Mouse (Mus musculus) olfactory bulb, adult 2 months (tissue): ENCODE measurements around the gene Trim13. TPM values are rescaled to one million over a fixed set of nuclear protein-coding genes. Genes with fewer than 3 reads are reported as not detected.
"Not testable (repeated sequence)": the region's sequence is repeated elsewhere in the genome, so short reads cannot be mapped to it uniquely, and the experiment has no call there.

Experiments used
- H3K27ac ChIP-seq: fragments of 200-500 bp; 2 replicates; pipeline ENCODE4 v1.5.1; 2012; ENCODE audit warnings: low read depth, low read length; ENCODE audit not compliant: insufficient read depth
- H3K4me1 ChIP-seq: fragments of 200-500 bp; 2 replicates; pipeline ENCODE4 v1.6.1; 2012; ENCODE audit warnings: low read length; ENCODE audit not compliant: control insufficient read depth, insufficient read depth
- H3K4me3 ChIP-seq: fragments of 200-500 bp; 2 replicates; pipeline ENCODE4 v1.5.1; 2012; ENCODE audit warnings: mild to moderate bottlenecking, low read depth, low read length, moderate library complexity; ENCODE audit not compliant: insufficient read depth
- CTCF ChIP-seq: fragments of 200-500 bp; IDR thresholded peaks from 2 replicates; pipeline ENCODE4 v1.5.1; 2012; ENCODE audit warnings: low read depth, mild to moderate bottlenecking, low read length, moderate library complexity; ENCODE audit not compliant: insufficient read depth
- POLR2A ChIP-seq: fragments of 200-500 bp; IDR thresholded peaks from 2 replicates; pipeline ENCODE4 v1.6.1; 2012; ENCODE audit warnings: mild to moderate bottlenecking, low read depth, low read length, moderate library complexity; ENCODE audit not compliant: insufficient read depth
- WGBS: fragments of 180-500 bp; shearing (Covaris S2); methylation state at CpG from one replicate; pipeline ENCODE4 v1.1.7; 2018; 5-methylcytosine and 5-hydroxymethylcytosine counted together
- polyA plus RNA-seq: library from polyadenylated mRNA; stranded (reverse); fragments of >200 nt; gene quantifications from 2 replicates; pipeline ENCODE4 v1.2.4, GENCODE M21; 2012; ENCODE audit warnings: low replicate concordance; ENCODE audit not compliant: missing spikeins, insufficient read depth, insufficient read length

Gene Trim13
- polyA plus RNA-seq, 1 experiment: not detected

DNA sequence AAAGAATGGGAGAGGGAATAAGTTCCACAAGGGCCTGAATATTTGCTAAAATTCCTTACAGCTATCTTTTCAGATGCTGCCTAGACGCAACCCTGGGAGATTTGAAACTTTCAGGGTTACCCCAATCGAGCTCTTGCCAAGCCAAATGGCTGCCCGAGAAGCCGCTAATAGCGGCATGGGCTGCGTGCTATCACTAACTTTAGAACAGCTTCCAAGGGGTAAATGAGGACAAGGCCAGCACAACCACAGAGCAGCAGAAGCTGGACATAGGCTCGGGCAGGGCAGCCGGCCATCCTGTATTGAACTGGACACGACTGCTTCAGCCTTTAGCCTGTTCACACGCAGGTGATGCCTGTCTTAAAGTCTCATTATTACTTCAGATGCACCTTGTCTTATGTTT lies 23.0 kb upstream of the Trim13 start:
- Histone ChIP-seq H3K27ac (no peak overlapping the region), H3K4me3 (no peak overlapping the region), H3K4me1 (no peaks in the 10 kb centered on the region)
- TF ChIP-seq CTCF: no peak
- no peak for TF ChIP-seq POLR2A
- 70% methylated on average over 10 of the region's 10 CpGs for WGBS

DNA sequence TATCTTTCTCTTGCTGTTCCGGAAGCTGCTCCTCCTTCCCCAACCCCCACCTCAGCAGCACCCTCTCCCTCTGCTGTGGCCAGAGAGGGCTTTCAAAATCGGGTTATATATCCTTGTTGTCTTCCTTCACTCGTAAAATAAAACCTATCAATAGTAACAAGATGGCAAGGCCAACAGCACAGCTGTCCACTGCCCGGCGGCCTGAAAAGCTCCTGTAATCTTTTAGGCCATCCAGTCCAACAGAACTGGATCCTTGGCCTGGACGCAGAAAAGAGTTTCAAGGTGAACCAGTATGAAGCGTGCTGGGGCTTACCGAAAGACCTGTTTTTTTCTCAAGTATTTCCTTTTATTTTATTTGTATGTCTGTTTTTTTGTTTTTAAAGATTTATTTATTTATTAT lies 22.1 kb upstream of the Trim13 start:
- Histone ChIP-seq H3K4me1 (no peaks in the 10 kb centered on the region), H3K4me3 (no peak overlapping the region), H3K27ac (no peak overlapping the region)
- 95% methylated on average over 8 of the region's 8 CpGs for WGBS
- TF ChIP-seq POLR2A (no peak), CTCF (no peak)

GRCm38 (mm10) chr14:61589288-61590065 lies 8.6 kb upstream of the Trim13 start:
- H3K4me3 ChIP-seq: no peak overlapping the region
- TF ChIP-seq POLR2A (no peak), CTCF (no peak)
- 81% methylated on average over 4 of the region's 4 CpGs for WGBS
- no peaks in the 10 kb centered on the region for H3K4me1 ChIP-seq
- H3K27ac ChIP-seq: no peak overlapping the region

DNA sequence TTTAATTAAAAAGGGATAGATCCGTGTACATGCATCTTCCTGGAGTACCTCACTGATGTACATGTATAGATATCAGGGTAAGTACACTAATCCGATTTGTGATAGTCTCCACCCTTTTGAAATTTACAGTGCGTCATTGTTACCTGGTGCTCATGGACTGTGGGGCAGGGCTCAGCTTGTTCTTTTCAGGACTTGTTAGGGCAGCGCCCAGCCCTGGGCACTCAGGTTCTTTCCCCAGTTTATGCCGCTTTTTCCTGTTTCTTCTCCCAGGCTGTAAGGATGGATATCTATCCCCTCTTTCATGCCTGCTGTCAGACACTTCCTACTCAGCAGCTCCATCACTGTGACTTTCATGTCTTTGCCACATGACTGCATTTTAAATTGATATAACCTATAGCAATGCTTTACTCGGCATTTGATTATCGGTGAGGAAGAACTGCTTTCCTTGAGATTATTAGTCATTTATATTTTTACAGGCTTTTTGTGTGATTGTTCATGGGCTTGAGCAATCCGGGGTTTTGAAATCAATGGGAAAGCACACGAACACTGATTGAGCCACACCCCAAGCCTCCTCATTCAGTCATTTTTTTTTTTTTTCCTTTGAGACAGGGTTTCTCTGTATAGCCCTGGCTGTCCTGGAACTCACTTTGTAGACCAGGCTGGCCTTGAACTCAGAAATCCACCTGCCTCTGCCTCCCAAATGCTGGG lies 1.2 kb upstream of the Trim13 start:
- H3K27ac ChIP-seq: no peak overlapping the region
- peaks cover 2% of the 10 kb centered on the region; the same call in 1 of the 2 replicates for H3K4me1 ChIP-seq
- no peak overlapping the region for H3K4me3 ChIP-seq
- TF ChIP-seq POLR2A: no peak
- TF ChIP-seq CTCF: no peak
- 96% methylated on average over 9 of the region's 9 CpGs for WGBS

- Histone ChIP-seq H3K27ac (no peak overlapping the region), H3K4me1 (peaks cover 4% of the 10 kb centered on the region; the same call in 1 of the 2 replicates), H3K4me3 (peak overlapping the region; percentile 61)
- 4% methylated on average over 44 of the region's 44 CpGs for WGBS
- TF ChIP-seq POLR2A (no peak), CTCF (no peak)
Measured at GRCm38 (mm10) chr14:61599057-61599806, 1.2 kb downstream of the Trim13 start.

DNA sequence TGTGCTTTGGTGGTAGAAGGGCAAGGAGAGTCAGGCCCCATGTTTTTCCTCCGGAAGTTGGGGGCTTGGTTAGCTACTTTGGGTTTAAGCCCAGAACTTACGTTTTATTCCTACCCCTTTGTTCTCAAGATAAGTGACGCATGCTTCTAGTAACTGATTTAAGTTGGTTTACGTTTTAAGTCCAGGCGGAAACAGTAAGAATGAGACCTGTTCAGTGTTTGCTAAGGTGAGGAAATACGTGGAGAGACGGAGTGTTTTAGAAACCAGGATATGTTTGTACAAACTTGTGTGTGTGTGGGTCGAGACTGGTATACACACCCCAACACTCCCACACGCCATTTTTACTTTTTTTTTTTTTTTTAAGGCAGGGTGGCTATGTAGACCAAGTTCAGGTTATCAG lies 3.3 kb downstream of the Trim13 start:
- TF ChIP-seq CTCF: no peak
- TF ChIP-seq POLR2A: no peak
- WGBS: 81% methylated on average over 9 of the region's 9 CpGs
- Histone ChIP-seq H3K27ac (no peak overlapping the region), H3K4me1 (peaks cover 4% of the 10 kb centered on the region; the same call in 1 of the 2 replicates), H3K4me3 (no peak overlapping the region)

GRCm38 (mm10) chr14:61603069-61603755 lies 5.2 kb downstream of the Trim13 start:
- Histone ChIP-seq H3K4me1 (peaks cover 4% of the 10 kb centered on the region; the same call in 1 of the 2 replicates), H3K27ac (peak overlapping the region; percentile 15; the same call in 1 of the 2 replicates), H3K4me3 (no peak overlapping the region)
- no peak for TF ChIP-seq CTCF
- TF ChIP-seq POLR2A: no peak
- WGBS: 64% methylated on average over 8 of the region's 8 CpGs

GRCm38 (mm10) chr14:61604081-61604480 lies 6.0 kb downstream of the Trim13 start:
- H3K4me3 ChIP-seq: no peak overlapping the region
- peaks cover 4% of the 10 kb centered on the region; the same call in 1 of the 2 replicates for H3K4me1 ChIP-seq
- 68% methylated on average over 3 of the region's 3 CpGs for WGBS
- no peak overlapping the region; the same call in 1 of the 2 replicates for H3K27ac ChIP-seq
- TF ChIP-seq CTCF (no peak), POLR2A (no peak)

DNA sequence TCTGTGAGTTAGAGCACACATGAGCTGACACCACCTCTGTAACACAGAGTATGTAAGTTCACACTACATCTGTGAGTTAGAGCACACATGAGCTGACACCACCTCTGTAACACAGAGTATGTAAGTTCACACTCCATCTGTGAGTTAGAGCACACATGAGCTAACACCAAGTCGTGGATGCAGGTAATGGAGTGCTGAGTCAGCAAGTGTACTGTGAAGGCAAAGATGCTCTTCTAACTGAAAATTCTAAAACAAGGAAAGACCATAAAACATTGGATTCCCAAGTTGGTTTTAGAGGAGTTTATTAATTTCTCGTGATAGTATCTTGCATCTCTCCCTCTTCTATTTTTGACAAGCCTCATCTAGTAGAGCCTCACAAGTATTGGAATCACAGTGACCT lies 8.0 kb downstream of the Trim13 start:
- WGBS: 91% methylated on average over 2 of the region's 2 CpGs
- not testable (repeated sequence) for H3K4me3 ChIP-seq, H3K4me1 ChIP-seq, H3K27ac ChIP-seq
